In genomic region chr2:36567022-36567421, GRCm38 (mm10) we compare ENCODE assay signal across 38 mouse cellular contexts. TPM values are rescaled to one million over a fixed set of nuclear protein-coding genes. Genes with fewer than 3 reads are reported as not detected.
"Had no signal": no experiment of that assay in that cellular context is flagged by ENCODE, and none has a peak within 500 bp of the region (broad histone marks: within the 10 kb centered on the region; RNA-seq: fewer than 3 reads in every experiment).

No protein-coding gene starts in this region.

- ATAC-seq: forebrain, embryonic 16.5 days; hindbrain, embryonic 16.5 days; inflammation-experienced regulatory T-cells, adult 6 months; intestine, embryonic 15.5 days; intestine, postnatal 0 days had no signal

- H3K4me2 ChIP-seq: heart, embryonic 11.5 days; heart, embryonic 13.5 days; heart, embryonic 15.5 days; hindbrain, embryonic 12.5 days; hindbrain, embryonic 14.5 days; intestine, embryonic 15.5 days; limb, embryonic 12.5 days had no signal

- DNase-seq: gastrocnemius, adult 2 months; gastrocnemius, postnatal 10 days; gastrocnemius, postnatal 25 days; heart, adult 18-20 months; heart, postnatal 14 days; heart, postnatal 36 days; kidney, adult 18-20 months; kidney, adult 8-10 months; kidney, postnatal 10 days; kidney, postnatal 25 days; kidney, postnatal 4 days; liver had no signal

- H3K27me3 ChIP-seq: heart, embryonic 13.5 days; heart, embryonic 15.5 days; hindbrain, embryonic 12.5 days; intestine, embryonic 15.5 days; limb, embryonic 12.5 days had no signal

- H3K4me3 ChIP-seq: gastrocnemius, adult 2 months; heart, embryonic 13.5 days; heart, embryonic 15.5 days; hindbrain, embryonic 10.5 days; hindbrain, embryonic 12.5 days; intestine, embryonic 15.5 days; layer of hippocampus, adult 2 months; left cerebral cortex, adult 2 months; limb, embryonic 10.5 days; limb, embryonic 12.5 days had no signal

- H3K27ac ChIP-seq: gastrocnemius, adult 2 months; heart, embryonic 13.5 days; heart, embryonic 15.5 days; hindbrain, embryonic 10.5 days; hindbrain, embryonic 12.5 days; hindbrain, embryonic 14.5 days; intestine, embryonic 15.5 days; layer of hippocampus, adult 2 months; left cerebral cortex, adult 2 months; limb, embryonic 10.5 days; limb, embryonic 12.5 days had no signal

- H3K4me1 ChIP-seq: heart, embryonic 13.5 days; heart, embryonic 15.5 days; hindbrain, embryonic 10.5 days; hindbrain, embryonic 12.5 days; intestine, embryonic 15.5 days; limb, embryonic 10.5 days; limb, embryonic 12.5 days had no signal

- H3K9ac ChIP-seq: heart, embryonic 13.5 days; heart, embryonic 15.5 days; hindbrain, embryonic 12.5 days; hindbrain, embryonic 14.5 days; intestine, embryonic 15.5 days; limb, embryonic 12.5 days had no signal

- H3K36me3 ChIP-seq: heart, embryonic 13.5 days; heart, embryonic 15.5 days; hindbrain, embryonic 10.5 days; hindbrain, embryonic 12.5 days; intestine, embryonic 15.5 days; limb, embryonic 10.5 days; limb, embryonic 12.5 days had no signal

- H3K9me3 ChIP-seq: heart, embryonic 15.5 days; hindbrain, embryonic 12.5 days; intestine, embryonic 15.5 days; limb, embryonic 10.5 days had no signal

RNA-seq across cellular contexts. Expression of gene Olfr344, which starts 0.6 kb away (rescaled TPM):
- total RNA-seq: gastrocnemius, adult 2 months; gastrocnemius, postnatal 10 days; gastrocnemius, postnatal 25 days; gastrocnemius, postnatal 4 days; granulocyte monocyte progenitor cell, adult 5-6 weeks; heart, adult 18-20 months; heart, postnatal 36 days; layer of hippocampus, postnatal 10 days; layer of hippocampus, postnatal 25 days; left cerebral cortex, postnatal 36 days had no signal
- polyA plus RNA-seq: forebrain, embryonic 16.5 days; frontal cortex, adult 2 months; heart, embryonic 11.5 days; heart, embryonic 13.5 days; heart, embryonic 15.5 days; heart, postnatal 0 days; hindbrain, embryonic 10.5 days; hindbrain, embryonic 12.5 days; hindbrain, embryonic 14.5 days; hindbrain, embryonic 16.5 days; intestine, embryonic 15.5 days; intestine, postnatal 0 days; kidney, embryonic 14.5 days; kidney, embryonic 16.5 days; limb, embryonic 10.5 days; limb, embryonic 12.5 days; limb, embryonic 14.5 days had no signal

RNA-seq across cellular contexts. Expression of gene Olfr342, which starts 42.2 kb away (rescaled TPM):
- total RNA-seq: gastrocnemius, adult 2 months; gastrocnemius, postnatal 10 days; gastrocnemius, postnatal 25 days; gastrocnemius, postnatal 4 days; granulocyte monocyte progenitor cell, adult 5-6 weeks; heart, adult 18-20 months; heart, postnatal 14 days; heart, postnatal 36 days; layer of hippocampus, adult 2 months; layer of hippocampus, postnatal 10 days; layer of hippocampus, postnatal 25 days; left cerebral cortex, adult 2 months; left cerebral cortex, postnatal 14 days; left cerebral cortex, postnatal 36 days had no signal
- polyA plus RNA-seq: forebrain, embryonic 16.5 days; frontal cortex, adult 2 months; heart, embryonic 11.5 days; heart, embryonic 13.5 days; heart, embryonic 15.5 days; heart, postnatal 0 days; hindbrain, embryonic 10.5 days; hindbrain, embryonic 12.5 days; hindbrain, embryonic 14.5 days; hindbrain, embryonic 16.5 days; inflammation-experienced regulatory T-cells, adult 6 months; intestine, embryonic 15.5 days; intestine, postnatal 0 days; kidney, embryonic 14.5 days; kidney, embryonic 16.5 days; limb, embryonic 10.5 days; limb, embryonic 12.5 days; limb, embryonic 14.5 days had no signal
